Mouse (Mus musculus) right cerebral cortex, postnatal 10 days (tissue): ENCODE measurements around the gene Acacb.

Experiments used
- DNase-seq, 2 experiments: peaks; one replicate each; pipeline ENCODE4 v3.0.0; 2021; ENCODE audit warnings: low spot score in 2 of 2

The Acacb gene

GRCm38 (mm10) chr5:114175596-114176171 is 29.3 kb downstream of the Acacb start:
- peak; percentile 81 to 85 for DNase-seq

GRCm38 (mm10) chr5:114176548-114177400 is 30.4 kb downstream of the Acacb start:
- no peak for DNase-seq

GRCm38 (mm10) chr5:114177966-114178719 is 31.8 kb downstream of the Acacb start:
- no peak for DNase-seq

GRCm38 (mm10) chr5:114179541-114179940 is 33.2 kb downstream of the Acacb start:
- DNase-seq: no peak

GRCm38 (mm10) chr5:114183493-114183892 is 37.2 kb downstream of the Acacb start:
- no peak for DNase-seq

DNA sequence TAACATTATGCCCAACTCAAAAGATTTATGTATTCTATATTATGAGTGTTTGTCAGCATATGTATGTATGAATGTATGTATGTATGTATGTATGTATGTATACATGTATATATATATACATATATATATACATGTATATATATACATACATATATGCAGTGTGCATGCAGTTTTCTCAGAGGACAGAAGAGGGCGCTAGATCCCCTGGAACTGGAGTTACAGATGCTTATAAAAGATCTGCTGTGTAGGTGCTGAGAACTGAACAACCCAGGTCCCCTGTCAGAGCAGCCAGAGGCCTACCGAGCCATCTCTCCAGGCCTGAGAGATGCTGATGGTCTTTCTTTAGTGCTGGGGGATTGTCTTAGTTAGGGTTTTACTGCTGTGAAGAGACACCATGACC is 40.8 kb downstream of the Acacb start:
- no peak for DNase-seq

- no peak for DNase-seq
Observed at GRCm38 (mm10) chr5:114188900-114189464, 42.6 kb downstream of the Acacb start.

- no peak for DNase-seq
Observed at GRCm38 (mm10) chr5:114194161-114194560, 47.8 kb downstream of the Acacb start.

GRCm38 (mm10) chr5:114199116-114199777 is 52.9 kb downstream of the Acacb start:
- peak; percentile 52 to 55 for DNase-seq

DNA sequence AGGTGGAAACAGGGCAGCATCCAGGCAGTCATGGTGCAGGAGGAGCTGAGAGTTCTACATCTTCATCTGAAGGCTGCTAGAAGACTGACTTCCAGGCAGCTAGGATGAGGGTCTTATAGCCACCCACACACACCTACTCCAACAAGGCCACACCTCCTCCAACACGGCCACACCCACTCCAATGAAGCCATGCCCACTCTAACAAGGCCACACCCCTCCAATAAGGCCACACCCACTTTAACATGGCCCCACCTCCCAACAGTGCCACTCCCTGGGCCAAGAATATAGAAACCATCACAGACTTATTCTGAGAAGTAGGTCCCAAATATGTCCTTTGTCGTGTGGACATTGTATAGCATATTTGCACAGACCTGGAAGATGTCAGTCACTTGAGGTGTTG is 59.8 kb downstream of the Acacb start:
- no peak for DNase-seq

DNA sequence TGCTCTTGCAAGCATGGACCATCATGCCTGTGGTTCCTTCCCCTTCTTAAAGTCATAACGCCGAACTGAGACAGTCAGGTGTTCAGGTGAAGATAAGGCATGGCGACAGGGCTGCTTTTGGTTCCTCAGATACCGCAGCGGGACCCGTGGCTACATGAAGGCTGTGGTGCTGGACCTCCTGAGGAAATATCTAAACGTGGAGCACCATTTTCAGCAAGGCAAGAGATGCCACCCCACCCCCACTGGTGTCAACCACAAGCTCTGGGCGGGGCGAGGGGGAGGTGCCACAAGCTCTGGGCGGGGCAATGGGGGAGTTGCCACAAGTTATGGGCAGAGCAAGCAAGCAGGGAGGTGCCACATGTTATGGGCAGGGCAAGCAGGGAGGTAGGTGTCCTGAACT is 66.8 kb downstream of the Acacb start:
- DNase-seq: no peak

- no peak for DNase-seq
Observed at GRCm38 (mm10) chr5:114218771-114219170, 72.4 kb downstream of the Acacb start.

DNA sequence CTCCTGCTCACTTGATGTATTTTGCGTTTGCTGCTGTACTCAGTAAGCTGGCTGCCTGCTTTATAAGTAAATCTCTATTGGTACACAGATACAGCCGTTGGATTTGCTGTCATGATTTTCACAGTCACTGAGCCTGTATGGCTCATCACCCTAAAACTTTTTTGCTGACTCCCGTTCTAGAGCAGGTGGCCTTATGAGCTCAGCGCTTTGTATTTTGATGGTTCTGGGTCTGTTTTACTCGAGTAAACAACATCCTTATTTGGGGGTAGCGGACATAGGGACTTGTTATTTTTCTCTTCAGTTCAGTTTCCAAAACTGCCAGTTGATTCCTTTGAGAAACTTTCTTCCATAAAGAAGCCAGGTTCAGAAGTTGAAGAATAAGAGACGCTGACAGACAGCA is 79.7 kb downstream of the Acacb start:
- DNase-seq: no peak

GRCm38 (mm10) chr5:114228901-114229300 is 82.6 kb downstream of the Acacb start:
- DNase-seq: no peak

- no peak for DNase-seq
Observed at GRCm38 (mm10) chr5:114238924-114239323, 92.6 kb downstream of the Acacb start.

DNA sequence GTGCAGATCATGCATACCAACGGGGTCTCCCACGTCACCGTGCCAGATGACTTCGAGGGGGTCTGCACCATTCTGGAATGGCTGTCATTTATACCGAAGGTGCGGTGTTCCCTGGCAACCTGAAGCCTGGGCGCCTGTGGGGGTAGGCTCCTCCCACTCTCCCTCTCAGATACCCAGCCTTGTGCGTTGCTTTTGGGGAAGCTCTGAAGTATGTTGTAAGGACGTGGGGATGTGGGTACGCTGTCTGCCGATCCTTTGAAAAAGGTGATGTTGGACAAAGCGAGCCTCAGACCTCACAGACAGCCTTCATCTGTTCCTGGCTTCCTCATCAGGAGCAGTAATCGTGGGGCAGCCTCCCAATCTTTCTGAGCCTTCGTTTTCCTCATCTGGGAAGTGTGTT is 93.4 kb downstream of the Acacb start:
- no peak for DNase-seq

GRCm38 (mm10) chr5:114246465-114246864 is 100.1 kb downstream of the Acacb start:
- DNase-seq: no peak

DNA sequence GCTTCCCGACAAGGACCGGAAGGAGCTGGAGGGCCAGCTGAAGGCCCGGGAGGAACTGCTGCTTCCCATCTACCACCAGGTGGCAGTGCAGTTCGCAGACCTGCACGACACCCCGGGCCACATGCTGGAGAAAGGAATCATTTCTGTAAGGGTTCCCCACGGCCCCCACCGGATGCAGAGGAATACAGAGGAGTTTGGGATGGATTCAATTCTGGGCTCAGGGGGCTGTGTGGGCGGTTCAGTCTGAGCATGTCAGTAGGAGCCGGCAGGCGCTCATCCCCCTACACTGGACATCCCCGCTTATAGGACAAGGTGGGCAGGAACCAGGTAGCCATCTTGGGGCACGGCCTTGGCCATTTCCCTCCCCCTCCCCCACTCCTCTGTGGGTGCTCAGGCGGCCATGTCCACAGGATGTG is 101.8 kb downstream of the Acacb start:
- DNase-seq: peak; percentile 70 to 85

DNA sequence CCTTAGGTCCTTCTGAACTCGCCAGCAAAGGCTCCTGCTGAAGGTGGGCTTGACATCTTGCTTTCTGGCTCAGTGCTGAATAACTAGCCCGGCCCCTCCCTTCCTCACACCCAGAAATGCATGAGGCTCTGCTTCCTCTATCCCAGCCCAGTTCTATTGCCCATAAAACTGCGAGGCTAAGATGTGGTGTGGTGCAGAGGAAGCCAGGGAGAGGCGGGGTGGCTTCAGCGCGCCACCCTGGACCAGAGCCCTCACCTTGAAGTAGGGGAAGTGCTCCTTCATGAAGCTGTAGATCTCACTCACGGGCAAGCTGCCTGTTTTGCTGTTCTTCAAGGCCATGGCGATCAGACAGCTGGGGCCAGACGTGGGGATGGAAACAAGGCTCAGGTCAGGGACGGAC is 113.2 kb downstream of the Acacb start:
- DNase-seq: no peak

- DNase-seq: no peak
Observed at GRCm38 (mm10) chr5:114261494-114261893, 115.2 kb downstream of the Acacb start.

DNA sequence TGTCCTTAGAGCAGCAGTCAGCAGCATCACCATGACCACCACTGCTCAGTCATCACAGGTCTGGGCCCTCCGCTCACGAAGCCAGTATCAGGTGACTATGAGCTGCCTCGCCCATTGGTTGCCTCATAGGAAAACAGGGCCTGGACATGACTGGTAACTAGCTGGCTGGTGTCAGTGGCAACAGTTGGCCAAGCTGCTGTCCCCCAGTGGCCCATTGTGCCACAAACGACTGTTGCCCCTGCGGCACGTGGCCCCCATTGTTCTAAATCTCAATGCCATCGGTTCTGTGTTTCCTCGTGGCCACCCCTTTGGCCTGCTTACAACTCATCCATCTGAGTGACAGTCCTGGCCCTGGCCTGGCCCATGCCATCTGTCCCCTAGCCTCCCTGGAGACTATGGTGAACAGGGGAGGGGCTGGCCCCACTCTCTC is 117.7 kb downstream of the Acacb start:
- no peak for DNase-seq

DNA sequence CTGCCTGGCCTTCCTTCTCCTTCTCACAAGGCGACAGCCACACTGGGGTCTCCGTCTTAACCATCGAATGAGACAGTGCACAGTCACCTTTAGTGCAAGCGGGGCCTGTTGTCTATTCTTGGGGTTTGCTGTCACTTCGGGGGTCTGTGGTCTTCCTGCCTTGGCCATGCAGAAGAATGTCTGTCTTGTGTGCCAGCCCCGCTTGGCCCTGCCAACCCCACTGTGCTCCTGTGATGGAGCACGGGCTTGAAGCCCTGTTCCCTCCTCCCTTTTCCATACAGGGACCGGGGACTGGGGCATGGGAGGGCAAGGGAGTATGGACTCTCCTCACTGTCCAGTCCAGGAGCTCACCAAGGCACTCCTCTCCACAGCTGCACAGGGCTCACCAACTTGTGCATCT is 118.5 kb downstream of the Acacb start:
- no peak for DNase-seq
